Mouse (Mus musculus) cerebellum, adult 2 months (tissue): Measurements from ENCODE around the gene Dand5.

Experiments
- CTCF ChIP-seq: fragments of 200-500 bp; IDR thresholded peaks from 2 replicates; pipeline ENCODE4 v1.5.1; 2011; ENCODE audit warnings: low read depth, mild to moderate bottlenecking, control low read depth, low read length, moderate library complexity, borderline replicate concordance; ENCODE audit not compliant: insufficient read depth
- POLR2A ChIP-seq: fragments of 200-500 bp; IDR thresholded peaks from 2 replicates; pipeline ENCODE4 v1.6.1; 2011; ENCODE audit warnings: low read length, control low read depth, borderline replicate concordance; ENCODE audit not compliant: insufficient read depth

DNA sequence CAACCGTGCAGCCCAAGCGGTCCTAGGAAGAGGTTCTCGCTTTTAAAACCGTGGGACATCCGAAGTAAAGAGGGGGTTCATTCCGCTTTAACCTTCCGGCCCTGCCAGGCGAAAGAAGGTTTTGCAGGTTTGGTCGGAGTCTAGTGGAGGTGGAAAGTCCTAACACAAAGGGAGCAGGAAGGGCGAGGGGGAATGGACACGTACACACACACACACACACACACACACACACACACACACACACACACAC lies 37.2 kb downstream of the Dand5 start:
- TF ChIP-seq POLR2A (no peak), CTCF (no peak)
